ENCODE assay signal across 23 mouse cellular contexts in genomic region chr9:16428589-16428988, GRCm38 (mm10).
A peak's percentile ranks its signal among the peaks of the same experiment; 100 is the strongest.
DNase-seq lines count a peak whose midpoint lies in the region; ATAC-seq and TF ChIP-seq lines count a peak whose summit lies in the region.
"Had no signal": no experiment of that assay in that cellular context is flagged by ENCODE, and none has a peak within 500 bp of the region (broad histone marks: within the 10 kb centered on the region; RNA-seq: fewer than 3 reads in every experiment).

No protein-coding gene starts in this region.

- no peaks in the 10 kb centered on the region for H3K9me3 ChIP-seq in hindbrain, embryonic 14.5 days (ENCODE audit: control insufficient read depth, low read length)
- H3K9me3 ChIP-seq in midbrain, embryonic 15.5 days = no peaks in the 10 kb centered on the region
- H3K9me3 ChIP-seq in intestine, embryonic 16.5 days (ENCODE audit: control insufficient read depth, low read length) = no peaks in the 10 kb centered on the region
- H3K9me3 ChIP-seq: heart, embryonic 10.5 days; limb, embryonic 10.5 days had no signal

- 43% methylated on average over 5 of the region's 5 CpGs for WGBS in hindbrain, embryonic 14.5 days
- WGBS in midbrain, embryonic 15.5 days = 45% methylated on average over 5 of the region's 5 CpGs
- 79% methylated on average over 5 of the region's 5 CpGs for whole genome bisulfite sequencing in intestine, embryonic 16.5 days

- H3K27ac ChIP-seq in layer of hippocampus, adult 2 months = no peak overlapping the region
- H3K27ac ChIP-seq in hindbrain, embryonic 14.5 days = peak overlapping the region; percentile 32; the same call in 1 of the 2 replicates
- H3K27ac ChIP-seq in midbrain, embryonic 15.5 days = peak overlapping the region; percentile 66
- H3K27ac ChIP-seq in intestine, embryonic 16.5 days (ENCODE audit: low read length) = no peak overlapping the region
- H3K27ac ChIP-seq: heart, embryonic 10.5 days; limb, embryonic 10.5 days; stomach, postnatal 0 days had no signal

- H3K36me3 ChIP-seq in hindbrain, embryonic 14.5 days (replicated peaks; ENCODE audit: control insufficient read depth, insufficient read depth) = no peaks in the 10 kb centered on the region
- H3K36me3 ChIP-seq in midbrain, embryonic 15.5 days (replicated peaks) = no peaks in the 10 kb centered on the region
- H3K36me3 ChIP-seq in intestine, embryonic 16.5 days (ENCODE audit: control insufficient read depth, insufficient read depth, low read length) = no peaks in the 10 kb centered on the region
- H3K36me3 ChIP-seq: heart, embryonic 10.5 days; limb, embryonic 10.5 days had no signal

- ATAC-seq in hindbrain, embryonic 14.5 days (ENCODE audit: low FRiP score) = peak; percentile 53; the same call in 1 of the 2 replicates
- peak; percentile 43 for ATAC-seq in midbrain, embryonic 15.5 days (replicated peaks)
- no peak for ATAC-seq in intestine, embryonic 16.5 days
- ATAC-seq: activated CD4-positive, CD25-positive, alpha-beta regulatory T cell, adult 4 months; inflammation-experienced regulatory T-cells, adult 6 months; Patski had no signal

- H3K9ac ChIP-seq in hindbrain, embryonic 14.5 days = no peak overlapping the region
- H3K9ac ChIP-seq in midbrain, embryonic 15.5 days = no peak overlapping the region; the same call in 1 of the 2 replicates
- no peak overlapping the region for H3K9ac ChIP-seq in intestine, embryonic 16.5 days (ENCODE audit: low read depth, low read length)

- H3K4me1 ChIP-seq in hindbrain, embryonic 14.5 days (replicated peaks; ENCODE audit: control insufficient read depth, insufficient read depth, low read length) = peaks cover 20% of the 10 kb centered on the region
- peaks cover 8% of the 10 kb centered on the region for H3K4me1 ChIP-seq in midbrain, embryonic 15.5 days
- no peaks in the 10 kb centered on the region for H3K4me1 ChIP-seq in intestine, embryonic 16.5 days (ENCODE audit: control insufficient read depth, insufficient read depth, low read length)
- H3K4me1 ChIP-seq: heart, embryonic 10.5 days; limb, embryonic 10.5 days had no signal

- H3K4me3 ChIP-seq in layer of hippocampus, adult 2 months = no peak overlapping the region
- H3K4me3 ChIP-seq in hindbrain, embryonic 14.5 days (replicated peaks; ENCODE audit: low read length) = no peak overlapping the region
- H3K4me3 ChIP-seq in midbrain, embryonic 15.5 days = no peak overlapping the region
- H3K4me3 ChIP-seq in intestine, embryonic 16.5 days (ENCODE audit: low read length) = no peak overlapping the region
- H3K4me3 ChIP-seq: heart, embryonic 10.5 days; limb, embryonic 10.5 days; myocyte had no signal

- TF ChIP-seq CTCF in layer of hippocampus, adult 2 months (conservative IDR thresholded peaks at IDR 0.05) = no peak

- H3K27me3 ChIP-seq in hindbrain, embryonic 14.5 days (ENCODE audit: control insufficient read depth, insufficient read depth, low read length) = no peaks in the 10 kb centered on the region
- H3K27me3 ChIP-seq in midbrain, embryonic 15.5 days (replicated peaks) = no peaks in the 10 kb centered on the region
- no peaks in the 10 kb centered on the region for H3K27me3 ChIP-seq in intestine, embryonic 16.5 days (replicated peaks; ENCODE audit: control insufficient read depth, insufficient read depth, low read length)
- H3K27me3 ChIP-seq: Patski had no signal

- DNase-seq in layer of hippocampus, adult 9-11 months = peak; percentile 7
- no peak for DNase-seq in layer of hippocampus, adult 2 months (ENCODE audit: low spot score in 2 of 2)
- DNase-seq in embryo, embryonic 11 days = peak; percentile 45
- DNase-seq in hindbrain, embryonic 14.5 days (ENCODE audit: low spot score) = peak; percentile 49
- no peak for DNase-seq in cerebellum, adult 18-20 months
- no peak for DNase-seq in yolk sac, embryonic 10.5 days (ENCODE audit: low spot score)
- DNase-seq: adrenal gland, postnatal 14 days; cerebellum, adult 9-10 months; gastrocnemius, postnatal 14 days; heart, postnatal 10 days; kidney, adult 9 months; layer of hippocampus, postnatal 36 days; right cerebral cortex, postnatal 25 days had no signal

- H3K4me2 ChIP-seq in hindbrain, embryonic 14.5 days (replicated peaks) = no peak overlapping the region
- no peak overlapping the region; the same call in 1 of the 2 replicates for H3K4me2 ChIP-seq in midbrain, embryonic 15.5 days
- no peak overlapping the region for H3K4me2 ChIP-seq in intestine, embryonic 16.5 days (ENCODE audit: low read depth, low read length)
- H3K4me2 ChIP-seq: liver, embryonic 11.5 days had no signal

Comparison
In these comparisons a context has a peak if more than half of its experiments do, and no peak if none do; other contexts are left out.
1. DNase-seq: peak in layer of hippocampus, adult 9-11 months (single experiment), embryo, embryonic 11 days (single experiment) and hindbrain, embryonic 14.5 days (single experiment); none in layer of hippocampus, adult 2 months (0 of 2), cerebellum, adult 18-20 months (0 of 2) and yolk sac, embryonic 10.5 days (single experiment).
2. H3K27ac ChIP-seq: peak in hindbrain, embryonic 14.5 days (single experiment) and midbrain, embryonic 15.5 days (single experiment); none in layer of hippocampus, adult 2 months (single experiment) and intestine, embryonic 16.5 days (single experiment).